Mouse (Mus musculus) ES-Bruce4 (cell line): ENCODE measurements around the gene Gjc1.

ENCODE experiments used
- CTCF ChIP-seq: IDR thresholded peaks from one replicate; pipeline ENCODE4 v1.8.1; 2011; ENCODE audit warnings: low read depth, low read length
- EP300 ChIP-seq: IDR thresholded peaks from 2 replicates; pipeline ENCODE4 v1.6.1; 2011; ENCODE audit warnings: low read depth, low read length; ENCODE audit not compliant: insufficient read depth
- POLR2A ChIP-seq: IDR thresholded peaks from one replicate; pipeline ENCODE4 v1.8.1; 2011; ENCODE audit warnings: low read length; ENCODE audit not compliant: insufficient read depth

GRCm38 (mm10) chr11:102808246-102808645 lies 11.3 kb downstream of the Gjc1 start:
- TF ChIP-seq CTCF (no peak), POLR2A (no peak), EP300 (no peak)
